Mouse (Mus musculus): ENCODE measurements around the gene Chd1.
A peak's percentile ranks its signal among the peaks of the same experiment; 100 is the strongest.
"Not testable (repeated sequence)": the region's sequence is repeated elsewhere in the genome, so short reads cannot be mapped to it uniquely, and the experiment has no call there.

The Chd1 gene

DNA sequence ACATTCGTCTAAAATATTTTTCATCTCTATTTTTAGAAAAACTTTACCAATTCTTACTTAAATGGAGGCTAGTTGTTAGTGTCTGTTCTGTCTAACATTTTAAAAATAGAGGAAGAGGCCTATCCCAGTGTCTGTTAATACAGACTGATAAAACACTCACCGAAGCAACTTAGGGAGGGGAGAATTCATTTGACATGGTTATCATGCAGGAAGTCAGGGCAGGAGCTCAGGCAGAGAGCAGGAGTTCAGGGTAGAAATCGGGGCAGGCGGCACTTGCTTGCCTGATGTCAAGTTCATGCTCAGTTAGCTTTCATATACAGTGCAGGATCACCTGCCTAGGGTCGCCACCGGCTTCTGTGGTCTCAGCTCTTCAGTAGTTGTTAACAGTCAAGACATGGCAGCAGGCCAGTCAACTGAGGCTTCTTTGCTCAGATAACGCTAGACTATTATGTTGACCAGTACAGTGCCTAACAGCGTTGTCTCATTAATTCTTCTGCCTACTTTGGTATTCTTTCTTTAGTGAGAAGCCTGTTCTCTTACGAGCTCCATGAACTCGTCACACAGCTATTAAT, 32.7 kb downstream of the Chd1 start:
- no peak for DNase-seq (ENCODE audit: low spot score in 2 of 2)

DNA sequence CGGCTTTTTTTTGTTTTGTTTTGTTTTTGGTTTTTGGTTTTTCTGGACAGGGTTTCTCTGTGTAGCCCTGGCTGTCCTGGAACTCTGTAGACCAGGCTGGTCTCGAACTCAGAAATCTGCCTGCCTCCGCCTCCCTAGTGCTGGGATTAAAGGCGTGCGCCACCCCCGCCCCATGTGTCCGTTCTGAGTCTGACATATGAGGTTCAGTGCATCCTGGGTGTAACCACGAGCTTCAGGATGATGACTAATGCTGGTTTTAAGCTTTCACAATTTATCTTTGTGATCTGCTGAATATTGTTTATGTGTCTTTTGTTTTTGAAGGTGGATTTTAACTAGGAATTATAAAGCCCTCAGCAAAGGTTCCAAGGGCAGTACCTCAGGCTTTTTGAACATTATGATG, 37.1 kb downstream of the Chd1 start:
- no peak for DNase-seq (ENCODE audit: low spot score in 2 of 2)

DNA sequence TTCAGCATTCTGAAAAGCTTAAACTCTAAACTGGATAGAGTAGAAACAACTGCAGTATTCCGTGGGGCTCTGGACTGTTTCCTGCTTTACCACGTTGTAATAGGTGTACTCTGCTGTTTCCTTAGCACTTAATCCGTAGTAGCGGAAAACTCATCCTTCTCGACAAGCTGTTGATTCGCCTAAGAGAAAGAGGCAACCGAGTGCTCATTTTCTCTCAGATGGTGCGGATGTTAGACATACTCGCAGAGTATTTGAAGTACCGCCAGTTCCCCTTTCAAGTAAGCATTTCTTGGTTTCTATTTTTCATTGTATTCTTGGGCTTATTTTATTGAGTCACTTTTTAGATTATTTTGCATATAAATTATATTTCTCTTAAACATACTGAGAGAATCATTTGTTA, 38.2 kb downstream of the Chd1 start:
- DNase-seq (ENCODE audit: low spot score in 2 of 2): no peak

DNA sequence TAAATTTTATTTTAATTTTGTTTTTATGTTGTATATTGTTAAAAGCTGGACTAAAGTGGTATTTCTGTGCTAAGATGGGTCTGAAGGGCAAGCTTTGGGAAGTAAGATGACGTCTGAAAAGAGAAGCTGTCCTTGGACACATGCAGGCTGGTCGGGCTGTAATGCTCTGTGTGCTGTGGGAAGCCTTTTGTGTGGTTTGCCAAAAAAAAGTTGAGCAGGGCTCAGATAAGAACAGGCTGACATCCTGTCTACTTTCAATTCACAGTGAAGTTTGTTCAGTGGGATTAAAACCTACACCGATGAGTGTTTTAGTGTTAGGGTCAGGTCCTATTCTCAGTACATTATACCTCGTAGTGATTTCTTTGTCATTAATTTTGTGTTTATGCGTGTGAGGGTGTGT, 38.6 kb downstream of the Chd1 start:
- DNase-seq (ENCODE audit: low spot score in 2 of 2): no peak

- DNase-seq (ENCODE audit: low spot score in 2 of 2): no peak
These were observed 41.9 kb downstream of the Chd1 start for GRCm38 (mm10) chr17:15746696-15747095.

DNA sequence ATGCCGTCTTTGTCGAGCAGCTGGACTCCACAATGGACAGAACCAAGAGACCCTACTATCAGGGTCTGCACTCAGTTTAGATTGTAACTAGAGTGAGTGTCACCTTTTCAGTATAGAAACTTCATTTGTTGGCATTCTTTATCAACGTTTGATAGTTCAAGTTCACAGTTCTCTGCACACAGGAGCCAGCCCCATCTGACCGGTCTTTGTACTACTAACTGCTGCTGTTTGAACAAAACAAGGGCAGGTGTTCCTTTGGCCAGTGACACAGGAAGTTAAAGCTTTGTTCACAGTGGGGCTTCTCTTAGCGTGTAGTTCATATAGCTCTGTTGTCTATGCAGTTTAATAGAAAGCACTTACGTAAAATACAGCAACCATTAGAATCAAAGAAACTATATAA, 43.3 kb downstream of the Chd1 start:
- DNase-seq (ENCODE audit: low spot score in 2 of 2): no peak

DNA sequence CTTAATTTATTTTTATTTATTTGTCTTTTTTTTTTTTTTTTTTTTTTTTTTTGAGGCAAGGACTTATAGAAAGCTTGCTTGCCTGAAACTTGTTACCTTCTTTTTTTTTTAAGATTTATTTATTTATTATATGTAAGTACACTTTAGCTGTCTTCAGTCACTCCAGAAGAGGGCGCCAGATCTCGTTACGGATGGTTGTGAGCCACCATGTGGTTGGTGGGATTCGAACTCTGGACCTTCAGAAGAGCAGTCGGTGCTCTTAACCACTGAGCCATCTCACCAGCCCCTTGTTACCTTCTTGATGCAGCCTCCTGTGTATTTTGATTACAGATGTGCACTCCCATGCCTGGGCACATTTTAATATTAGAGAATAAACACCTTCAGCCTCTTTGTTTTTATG, 46.5 kb downstream of the Chd1 start:
- DNase-seq (ENCODE audit: low spot score in 2 of 2): not testable (repeated sequence)

DNA sequence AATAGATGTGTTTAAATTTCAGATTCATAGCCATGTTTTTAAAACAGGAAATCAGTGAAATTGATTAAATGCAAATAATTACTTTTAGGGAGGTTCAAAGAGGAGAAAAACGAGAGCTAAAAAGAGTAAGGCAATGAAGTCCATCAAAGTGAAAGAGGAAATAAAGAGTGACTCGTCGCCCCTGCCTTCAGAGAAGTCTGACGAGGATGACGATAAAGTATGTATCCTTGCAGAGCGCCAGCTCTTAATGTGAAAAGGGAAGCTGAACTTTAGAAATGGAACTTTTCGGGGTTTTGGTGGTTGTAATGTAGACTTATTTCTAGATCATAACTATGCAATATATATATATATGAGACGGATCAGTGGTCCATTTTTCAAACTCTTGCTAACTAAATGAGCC, 56.4 kb downstream of the Chd1 start:
- DNase-seq (ENCODE audit: low spot score in 2 of 2): no peak

DNA sequence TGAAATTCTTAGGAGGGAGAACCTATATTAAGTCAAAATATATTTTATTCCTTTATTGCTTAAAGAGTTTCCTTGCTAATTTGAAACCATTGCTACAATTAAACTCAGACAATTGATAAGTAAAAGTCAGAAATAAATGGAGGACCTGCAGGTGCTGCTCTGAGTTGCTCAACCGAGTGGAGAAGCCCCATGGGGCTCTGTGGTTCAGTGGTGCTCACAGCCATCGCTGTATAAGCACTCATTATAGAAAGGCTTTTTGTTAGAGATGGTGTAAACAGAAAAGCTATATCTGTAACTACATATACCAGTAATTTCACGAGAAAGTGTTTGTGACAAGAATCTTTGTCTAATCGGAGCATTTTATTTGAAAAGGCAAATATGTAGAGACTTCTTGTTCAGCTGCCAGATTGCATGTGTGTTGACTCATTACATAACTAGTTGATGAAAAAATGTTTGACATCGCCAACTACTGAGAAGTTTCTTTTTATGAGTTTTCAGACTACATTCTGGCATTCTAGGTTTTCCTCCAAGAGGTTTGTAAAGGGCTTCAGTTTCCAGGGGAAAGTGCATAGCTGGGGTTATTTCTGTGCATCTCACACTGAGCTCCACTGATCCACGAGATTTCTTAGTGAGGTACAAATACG, 64.4 kb downstream of the Chd1 start:
- DNase-seq (ENCODE audit: low spot score in 2 of 2): no peak

- no peak for DNase-seq (ENCODE audit: low spot score in 2 of 2)
These were observed 69.2 kb downstream of the Chd1 start for GRCm38 (mm10) chr17:15773956-15774355.

GRCm38 (mm10) chr17:15774565-15775215, 69.9 kb downstream of the Chd1 start:
- no peak for DNase-seq (ENCODE audit: low spot score in 2 of 2)

DNA sequence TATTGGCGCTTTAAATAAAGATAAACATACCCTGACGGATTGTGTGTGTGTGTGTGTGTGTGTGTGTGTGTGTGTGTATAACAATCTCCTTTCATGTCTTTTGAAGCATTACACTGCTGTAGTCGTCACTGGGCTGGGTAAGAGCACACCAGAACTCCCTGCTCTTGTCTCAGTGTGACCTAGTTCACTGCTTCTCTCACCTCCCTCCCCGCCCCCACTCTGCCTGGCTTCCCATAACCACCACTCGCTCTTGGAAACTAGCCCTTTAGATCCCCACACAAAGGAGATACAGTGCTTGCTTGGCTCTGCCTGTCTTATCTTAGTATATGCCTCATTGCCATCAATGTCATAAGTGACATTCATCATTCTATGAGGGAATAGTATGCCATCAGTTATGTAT, 71.6 kb downstream of the Chd1 start:
- DNase-seq (ENCODE audit: low spot score in 2 of 2): no peak

GRCm38 (mm10) chr17:15777979-15778378, 73.2 kb downstream of the Chd1 start:
- DNase-seq (ENCODE audit: low spot score in 2 of 2): peak; percentile 31 to 45

- peak; percentile 37 to 54 for DNase-seq (ENCODE audit: low spot score in 2 of 2)
These were observed 82.3 kb downstream of the Chd1 start for GRCm38 (mm10) chr17:15787036-15787435.

GRCm38 (mm10) chr17:15790716-15791115, 85.9 kb downstream of the Chd1 start:
- no peak for DNase-seq (ENCODE audit: low spot score in 2 of 2)

- DNase-seq (ENCODE audit: low spot score in 2 of 2): no peak
These were observed 94.5 kb downstream of the Chd1 start for GRCm38 (mm10) chr17:15799195-15799793.

GRCm38 (mm10) chr17:15804008-15804812, 99.4 kb downstream of the Chd1 start:
- DNase-seq (ENCODE audit: low spot score in 2 of 2): no peak

- DNase-seq (ENCODE audit: low spot score in 2 of 2): no peak
These were observed 102.7 kb downstream of the Chd1 start for GRCm38 (mm10) chr17:15807295-15807984.

DNA sequence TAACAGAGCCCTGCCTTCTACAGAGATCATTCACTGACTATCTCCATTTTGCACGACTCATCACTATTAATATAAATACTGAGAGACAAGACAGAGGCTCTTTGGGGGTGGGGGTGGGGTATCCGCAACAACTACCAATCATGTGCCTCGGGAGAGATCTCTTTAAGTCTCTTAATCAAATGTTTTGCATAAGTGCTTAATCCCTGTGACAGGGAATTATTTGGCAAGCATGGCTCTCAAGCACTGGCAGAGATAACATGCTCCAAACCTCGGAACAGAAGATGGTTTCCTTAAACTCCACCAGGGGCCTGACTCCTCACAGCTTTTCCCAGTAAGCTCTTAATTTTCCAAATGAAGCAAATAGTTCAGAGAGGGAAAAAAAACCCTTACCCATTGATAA, 103.2 kb downstream of the Chd1 start:
- DNase-seq (ENCODE audit: low spot score in 2 of 2): no peak

- DNase-seq (ENCODE audit: low spot score in 2 of 2): no peak
These were observed 104.0 kb downstream of the Chd1 start for GRCm38 (mm10) chr17:15808468-15809374.

Data from right cerebral cortex, adult 2 months (tissue).